Mouse (Mus musculus) heart, adult 11 months (tissue): ENCODE results near the gene Slc29a4.

Source experiments
- DNase-seq: peaks from one replicate; pipeline ENCODE4 v3.0.0; 2022

The Slc29a4 gene

GRCm38 (mm10) chr5:142692248-142692647 is at the start of gene Slc29a4:
Gene Slc29a4 (plus strand): TSS chr5:142692512.
- DNase-seq: no peak

GRCm38 (mm10) chr5:142648162-142648561 is 44.1 kb upstream of the Slc29a4 start:
- no peak for DNase-seq

- no peak for DNase-seq
Observed at GRCm38 (mm10) chr5:142649460-142650050, 42.8 kb upstream of the Slc29a4 start.

DNA sequence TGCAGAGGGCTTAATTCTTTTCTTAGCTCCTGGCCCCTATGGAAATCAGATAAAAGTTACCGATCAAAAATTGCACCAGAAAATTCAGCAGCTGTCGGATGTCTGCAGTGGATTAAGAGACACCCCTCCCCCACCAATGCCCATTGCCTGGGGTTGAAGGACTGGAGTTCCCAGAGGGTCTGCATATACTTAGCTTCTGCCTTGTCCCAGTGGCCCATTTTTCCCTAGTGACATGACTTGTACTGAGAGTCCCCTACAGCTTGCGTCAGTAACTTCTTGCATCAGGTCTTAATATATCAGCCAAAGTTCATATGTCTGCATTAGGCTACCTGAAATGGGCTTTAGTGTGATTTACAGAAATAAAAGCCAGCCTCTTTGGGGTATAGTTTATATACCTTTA is 41.9 kb upstream of the Slc29a4 start:
- DNase-seq: no peak

DNA sequence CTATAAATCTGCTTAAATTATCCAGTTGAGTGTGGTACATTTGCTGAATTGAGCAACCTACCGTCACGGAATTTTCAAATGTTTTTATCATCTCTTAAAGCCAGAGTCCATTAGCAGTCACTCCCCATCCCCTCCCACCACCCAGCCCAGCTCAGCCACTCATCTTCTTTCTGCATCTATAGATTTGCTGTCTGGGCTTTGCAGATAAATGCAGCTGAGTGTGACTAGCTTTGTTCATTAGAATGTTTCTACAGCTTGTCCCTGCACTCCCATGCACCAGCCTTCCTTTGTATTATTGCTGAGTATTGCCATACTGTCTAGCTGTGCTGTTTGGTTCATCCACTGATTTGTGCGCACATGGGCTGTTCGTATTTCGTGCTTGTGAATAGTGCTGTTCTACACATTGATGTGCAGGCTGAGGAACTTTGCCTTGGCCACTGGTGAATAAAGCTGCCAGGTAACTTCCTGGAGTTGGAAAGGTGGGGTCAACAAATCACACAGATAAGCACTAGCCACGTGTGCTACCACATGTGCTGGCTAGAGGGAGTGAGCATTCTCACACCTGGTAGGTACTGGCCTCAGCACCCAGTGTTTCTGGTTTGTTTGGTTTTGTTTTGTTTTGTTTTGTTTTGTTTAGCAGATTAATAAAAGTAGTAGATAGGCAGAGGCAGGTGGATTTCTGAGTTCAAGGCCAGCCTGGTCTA is 41.4 kb upstream of the Slc29a4 start:
- no peak for DNase-seq

GRCm38 (mm10) chr5:142652266-142652665 is 40.0 kb upstream of the Slc29a4 start:
- DNase-seq: no peak

GRCm38 (mm10) chr5:142660656-142661434 is 31.5 kb upstream of the Slc29a4 start:
- DNase-seq: no peak

DNA sequence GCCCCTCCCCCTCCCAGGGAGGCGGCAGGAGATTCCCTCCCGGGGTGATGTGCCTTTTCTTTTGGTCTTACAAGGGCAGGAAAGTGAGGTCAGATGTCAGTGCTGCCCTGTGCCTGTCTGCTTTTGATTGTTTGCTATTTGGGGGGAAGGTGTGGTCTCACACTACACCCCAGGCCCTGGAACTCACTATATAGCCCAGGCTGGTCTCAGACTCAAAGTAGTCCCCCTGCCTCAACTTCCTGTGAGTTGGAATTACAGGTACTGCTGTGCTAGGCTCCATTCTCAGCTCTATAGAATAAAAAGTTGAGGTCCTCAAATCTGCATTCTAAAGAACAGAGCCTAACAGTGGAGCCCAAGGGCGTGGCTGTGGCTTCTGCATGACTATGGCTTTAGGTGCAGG is 24.4 kb upstream of the Slc29a4 start:
- no peak for DNase-seq

- DNase-seq: no peak
Observed at GRCm38 (mm10) chr5:142668556-142669263, 23.6 kb upstream of the Slc29a4 start.

- no peak for DNase-seq
Observed at GRCm38 (mm10) chr5:142669726-142670125, 22.6 kb upstream of the Slc29a4 start.

DNA sequence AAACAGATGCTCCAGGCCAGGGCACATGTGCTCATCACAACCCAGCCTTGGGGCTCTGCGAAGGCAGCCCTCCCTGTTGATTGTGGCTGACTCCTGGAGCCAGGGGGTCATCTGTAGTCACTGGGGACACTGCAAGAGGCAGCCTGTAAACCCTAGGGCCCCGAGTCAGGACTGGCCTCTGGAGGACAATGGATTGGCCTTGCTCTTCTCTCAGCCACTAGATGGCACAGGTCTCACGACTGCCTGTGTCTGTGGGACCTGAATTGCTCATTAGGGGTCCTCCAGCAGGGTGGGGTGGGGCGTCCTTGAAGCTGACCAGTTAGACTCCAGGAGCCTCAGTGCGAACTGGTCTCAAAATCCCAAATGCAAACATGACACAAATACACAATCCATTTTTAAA is 19.2 kb upstream of the Slc29a4 start:
- DNase-seq: no peak

GRCm38 (mm10) chr5:142678141-142678571 is 14.2 kb upstream of the Slc29a4 start:
- DNase-seq: no peak

GRCm38 (mm10) chr5:142679065-142679464 is 13.2 kb upstream of the Slc29a4 start:
- DNase-seq: no peak

GRCm38 (mm10) chr5:142681911-142682310 is 10.4 kb upstream of the Slc29a4 start:
- no peak for DNase-seq

GRCm38 (mm10) chr5:142682529-142682928 is 9.8 kb upstream of the Slc29a4 start:
- DNase-seq: no peak

GRCm38 (mm10) chr5:142688866-142689265 is 3.4 kb upstream of the Slc29a4 start:
- DNase-seq: no peak

DNA sequence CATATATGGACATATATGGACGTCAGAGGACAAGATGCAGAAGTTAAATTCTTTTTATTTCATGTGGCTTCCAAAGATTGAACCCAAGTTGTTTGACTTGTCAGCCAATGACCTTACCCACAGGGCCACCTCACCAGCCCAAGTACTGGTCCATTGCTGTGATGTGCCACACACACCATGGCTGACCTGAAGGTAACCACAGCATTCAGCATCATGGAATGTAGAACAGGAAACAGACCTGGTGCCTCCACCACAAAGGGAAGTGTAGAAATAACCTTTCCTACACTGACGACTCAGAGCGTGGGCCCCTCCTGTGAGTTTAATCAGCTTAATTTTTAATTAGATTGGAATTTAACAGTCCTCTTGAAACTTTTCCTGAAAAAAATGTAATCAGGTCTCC is 2.0 kb upstream of the Slc29a4 start:
- DNase-seq: no peak

- DNase-seq: no peak
Observed at GRCm38 (mm10) chr5:142692971-142693737, 842 bp downstream of the Slc29a4 start.

- no peak for DNase-seq
Observed at GRCm38 (mm10) chr5:142693738-142694430, 1.6 kb downstream of the Slc29a4 start.

DNA sequence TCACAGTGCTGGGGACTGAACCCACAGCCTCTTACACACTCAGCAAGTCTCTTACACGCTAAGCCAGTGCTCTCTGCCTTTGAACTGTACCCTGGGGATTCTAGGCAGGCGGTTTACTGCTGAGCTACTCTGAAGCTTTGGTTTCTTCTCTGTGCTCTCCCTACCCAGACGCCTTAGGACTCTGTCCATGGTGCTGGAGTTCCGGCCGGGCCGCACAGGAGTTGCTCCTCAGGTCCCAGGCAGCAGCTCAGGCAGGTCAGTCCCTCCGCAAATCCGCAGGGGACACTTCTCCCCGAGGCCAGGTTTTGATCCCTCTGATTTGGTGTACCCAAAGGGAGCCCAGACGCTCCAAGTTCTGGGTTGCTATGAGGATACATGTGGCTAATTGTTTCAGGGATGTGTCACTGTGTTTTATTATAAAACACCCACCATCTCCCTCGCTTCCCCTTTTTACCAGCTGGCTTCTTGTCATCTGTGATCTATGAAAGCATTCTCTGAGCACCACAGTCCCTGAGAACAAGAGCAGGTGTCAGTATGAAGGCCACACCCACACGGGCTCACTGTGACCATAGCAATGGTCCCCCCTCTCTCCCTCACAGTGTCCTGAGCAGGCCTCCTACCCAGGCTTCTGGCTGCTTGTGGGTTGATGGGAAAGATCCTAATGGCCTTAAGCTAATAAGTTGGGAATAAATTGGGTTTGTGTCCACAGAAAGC is 2.5 kb downstream of the Slc29a4 start:
- DNase-seq: no peak

DNA sequence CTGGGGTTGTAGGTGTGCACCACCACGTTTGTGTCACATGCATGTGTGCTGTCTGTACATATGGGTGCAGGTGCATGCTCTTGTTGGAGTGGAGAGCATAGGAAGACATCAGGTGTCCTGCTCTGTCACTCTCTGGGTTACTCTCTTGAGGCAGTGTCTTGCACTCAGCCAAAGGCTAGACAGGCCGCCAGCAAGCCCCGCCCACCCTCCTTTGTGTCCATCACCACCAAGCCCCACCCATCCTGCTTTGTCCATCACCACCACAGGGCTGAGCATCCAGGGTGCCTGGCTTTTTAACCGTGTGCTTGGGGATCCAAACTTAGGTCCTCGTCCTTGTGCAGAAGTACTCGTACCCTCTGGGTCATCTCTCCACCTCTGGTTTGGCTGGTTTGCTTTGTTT is 3.9 kb downstream of the Slc29a4 start:
- no peak for DNase-seq
